Mouse (Mus musculus) spleen, adult 2 months (tissue): ENCODE results near the gene Smpx.

Source experiments
- CTCF ChIP-seq: fragments of 200-500 bp; IDR thresholded peaks from 2 replicates; pipeline ENCODE4 v1.5.1; 2011; ENCODE audit warnings: mild to moderate bottlenecking, inconsistent platforms; ENCODE audit not compliant: insufficient read depth, insufficient read length, insufficient replicate concordance; ENCODE audit errors: extremely low read depth
- POLR2A ChIP-seq: fragments of 200-500 bp; IDR thresholded peaks from 2 replicates; pipeline ENCODE4 v1.6.1; 2011; ENCODE audit warnings: low read depth, low read length, inconsistent platforms

DNA sequence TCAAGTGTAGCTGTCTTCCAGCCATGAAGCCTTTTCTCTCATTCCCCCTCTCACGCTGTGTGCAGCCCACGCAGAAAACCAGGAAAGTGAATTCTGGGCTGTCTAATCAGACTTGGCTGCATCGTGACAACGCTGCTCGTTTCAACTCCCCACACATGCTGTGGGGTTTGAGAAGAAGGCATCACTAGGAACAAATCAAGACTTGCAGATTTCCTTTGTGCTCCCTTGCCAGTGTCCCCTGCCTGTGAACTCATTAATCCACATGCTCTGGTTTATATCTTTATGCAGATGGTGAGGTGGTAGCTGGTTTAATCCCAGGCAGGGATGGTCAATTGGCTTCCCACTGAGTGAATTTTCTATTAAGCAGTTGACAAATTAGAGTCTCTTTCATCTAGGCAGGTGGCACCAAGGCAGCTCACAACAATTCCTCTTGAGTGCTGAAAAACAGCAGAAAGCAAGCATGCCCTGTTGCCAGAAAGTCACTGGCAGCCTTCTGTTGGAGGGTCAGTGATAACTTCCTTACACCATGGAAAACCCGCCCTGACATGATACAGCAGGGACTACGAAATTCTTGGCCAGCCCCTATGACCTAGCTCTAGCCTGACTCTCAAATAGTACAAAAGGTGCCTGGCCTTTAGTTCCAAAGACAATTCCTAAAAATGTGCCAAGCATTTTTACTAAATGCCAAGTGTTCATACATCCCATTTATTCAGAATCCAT lies 32.1 kb downstream of the Smpx start:
- TF ChIP-seq CTCF: no peak
- no peak for TF ChIP-seq POLR2A
